ENCODE assay signal across 9 mouse cellular contexts in the genomic region with DNA sequence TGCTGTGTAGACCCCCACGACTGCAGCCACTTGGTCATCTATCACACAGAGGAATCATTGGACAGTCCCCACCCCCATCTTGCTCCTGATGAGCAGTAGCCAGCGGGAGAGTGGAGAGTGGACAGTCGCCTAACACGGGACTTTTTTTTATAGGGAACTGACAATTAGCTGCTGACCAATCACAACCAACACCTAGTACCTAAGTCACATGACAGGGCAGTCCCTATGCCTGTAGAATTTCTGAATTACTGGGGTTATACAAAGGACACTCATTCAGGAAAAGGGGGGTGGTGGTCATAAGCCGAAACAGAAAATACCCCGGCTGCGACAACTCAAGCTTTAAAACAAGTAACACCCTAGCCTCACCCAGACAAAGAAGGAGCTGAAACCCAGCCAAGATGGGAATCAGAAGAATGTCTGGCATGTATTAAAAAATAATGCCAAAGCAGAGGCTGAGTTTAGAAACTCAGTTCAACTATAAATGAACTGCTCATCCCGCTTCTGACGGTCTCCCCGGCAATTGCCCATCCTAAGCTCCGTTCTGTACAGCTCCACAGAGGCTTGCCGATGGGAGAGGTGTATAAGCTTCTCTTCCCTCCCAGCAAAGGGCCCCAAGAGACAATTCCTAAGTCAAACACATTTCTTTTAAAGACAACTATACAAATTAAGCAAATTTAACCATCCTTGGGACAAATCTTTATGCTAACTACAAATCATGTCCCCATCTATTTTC.
DNase-seq lines count a peak whose midpoint lies in the region; ATAC-seq lines count a peak whose summit lies in the region.
"Had no signal": no experiment of that assay in that cellular context is flagged by ENCODE, and none has a peak within 500 bp of the region (broad histone marks: within the 10 kb centered on the region; RNA-seq: fewer than 3 reads in every experiment).

No protein-coding gene starts in this region.

- peak overlapping the region; percentile 22; the same call in 1 of the 2 replicates for H3K4me2 ChIP-seq in embryonic facial prominence, embryonic 12.5 days (replicated peaks)
- H3K4me2 ChIP-seq in midbrain, embryonic 16.5 days (ENCODE audit: low read length) = peak overlapping the region; percentile 50

- peak; percentile 6 to 13 for DNase-seq in layer of hippocampus, postnatal 14 days (ENCODE audit: low spot score in 2 of 2)
- DNase-seq in layer of hippocampus, adult 18-20 months (ENCODE audit: low spot score in 2 of 2) = no peak
- peak; percentile 44 to 87 for DNase-seq in adrenal gland, adult (ENCODE audit: inconsistent age in 2 of 2, low spot score in 1 of 2)
- peak; percentile 40 to 61 for DNase-seq in heart, postnatal 10 days
- DNase-seq in kidney, postnatal 36 days = peak; percentile 65 to 69

- no peaks in the 10 kb centered on the region for H3K27me3 ChIP-seq in embryonic facial prominence, embryonic 12.5 days
- no peaks in the 10 kb centered on the region for H3K27me3 ChIP-seq in midbrain, embryonic 16.5 days (ENCODE audit: control insufficient read depth, insufficient read depth, low read depth, low read length)

- no peaks in the 10 kb centered on the region for H3K9me3 ChIP-seq in embryonic facial prominence, embryonic 12.5 days
- H3K9me3 ChIP-seq in midbrain, embryonic 16.5 days (replicated peaks; ENCODE audit: control insufficient read depth, low read length, poor library complexity, severe bottlenecking) = no peaks in the 10 kb centered on the region
- H3K9me3 ChIP-seq: G1E had no signal

- no peak overlapping the region for H3K9ac ChIP-seq in embryonic facial prominence, embryonic 12.5 days
- H3K9ac ChIP-seq in midbrain, embryonic 16.5 days (ENCODE audit: low read depth, low read length) = no peak overlapping the region

- intact Hi-C loops in heart, postnatal 10 days (cut with DNase I) = loop anchor here (10.0 kb wide), 1 partner anchor 292 kb away; no protein-coding TSS in a partner anchor

- WGBS in embryonic facial prominence, embryonic 12.5 days = 57% methylated on average over 12 of the region's 12 CpGs
- WGBS in midbrain, embryonic 16.5 days = 54% methylated on average over 12 of the region's 12 CpGs

- H3K4me3 ChIP-seq in embryonic facial prominence, embryonic 12.5 days = 0 out of 2 replicates have a peak overlapping the region, but pooled peaks have one; percentile 9
- H3K4me3 ChIP-seq in midbrain, embryonic 16.5 days (ENCODE audit: low read depth, low read length) = peak overlapping the region; percentile 24; the same call in 1 of the 2 replicates

- ATAC-seq in embryonic facial prominence, embryonic 12.5 days (ENCODE audit: insufficient number of reproducible peaks, insufficient read depth, low FRiP score, low TSS enrichment) = 0 out of 2 replicates have a peak, but pooled peaks have one; percentile 56
- ATAC-seq in midbrain, embryonic 16.5 days = peak; percentile 60
- ATAC-seq in activated CD4-positive, CD25-positive, alpha-beta regulatory T cell, adult 4 months = no peak

- no peaks in the 10 kb centered on the region for H3K36me3 ChIP-seq in embryonic facial prominence, embryonic 12.5 days
- H3K36me3 ChIP-seq in midbrain, embryonic 16.5 days (ENCODE audit: control insufficient read depth, insufficient read depth, low read length) = no peaks in the 10 kb centered on the region
- H3K36me3 ChIP-seq: G1E had no signal

- H3K4me1 ChIP-seq in embryonic facial prominence, embryonic 12.5 days = no peaks in the 10 kb centered on the region
- no peaks in the 10 kb centered on the region for H3K4me1 ChIP-seq in midbrain, embryonic 16.5 days (ENCODE audit: control insufficient read depth, insufficient read depth, low read length)

- no peak overlapping the region for H3K27ac ChIP-seq in embryonic facial prominence, embryonic 12.5 days
- no peak overlapping the region for H3K27ac ChIP-seq in midbrain, embryonic 16.5 days (ENCODE audit: low read length)

Comparison
In these comparisons a context has a peak if more than half of its experiments do, and no peak if none do; other contexts are left out.
1. DNase-seq: peak in layer of hippocampus, postnatal 14 days (2 of 2), adrenal gland, adult (2 of 2), heart, postnatal 10 days (2 of 2) and kidney, postnatal 36 days (2 of 2); none in layer of hippocampus, adult 18-20 months (0 of 2).